Mouse (Mus musculus): ENCODE results near the gene Ddx52. TPM values are rescaled to one million over a fixed set of nuclear protein-coding genes. Genes with fewer than 3 reads are reported as not detected.

Gene Ddx52
- polyA plus RNA-seq, 1 experiment from 2014 or later: 50.8 TPM

DNA sequence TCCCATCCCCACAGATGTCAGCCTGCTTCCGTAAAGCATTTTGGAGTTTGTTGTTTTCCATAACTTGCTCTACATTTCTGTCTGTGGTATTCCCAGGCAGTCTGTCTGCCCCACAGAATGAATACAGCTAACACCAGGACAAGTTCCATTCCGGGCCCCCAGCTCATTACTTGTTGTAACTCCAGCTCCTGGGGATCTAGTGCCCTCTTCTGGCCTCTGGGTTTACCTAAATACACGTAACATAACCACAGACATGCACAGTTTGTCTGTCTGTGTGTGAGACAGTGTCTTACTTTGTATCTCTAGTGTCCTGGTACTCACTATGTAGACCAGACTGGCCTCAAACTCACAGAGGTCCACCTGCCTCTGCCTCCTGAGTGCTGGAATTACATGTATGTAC is 59.4 kb downstream of the Ddx52 start:
- no peaks in the 10 kb centered on the region for H3K9me3 ChIP-seq (ENCODE audit: control insufficient read depth, low read length)
- peaks cover 8% of the 10 kb centered on the region for H3K36me3 ChIP-seq (ENCODE audit: control insufficient read depth, insufficient read depth, low read length)
- ATAC-seq (ENCODE audit: low FRiP score): no peak
- H3K4me2 ChIP-seq: no peak overlapping the region
- 89% methylated on average over 3 of the region's 3 CpGs for WGBS
- H3K27me3 ChIP-seq (ENCODE audit: control insufficient read depth, insufficient read depth, low read length): no peaks in the 10 kb centered on the region
- no peak for DNase-seq (ENCODE audit: low spot score, missing footprints)
- no peak overlapping the region for H3K9ac ChIP-seq (ENCODE audit: low read length)
- no peak overlapping the region for H3K4me3 ChIP-seq (ENCODE audit: low read depth, low read length)
- no peaks in the 10 kb centered on the region for H3K4me1 ChIP-seq (ENCODE audit: control insufficient read depth, insufficient read depth, low read length)
- H3K27ac ChIP-seq (ENCODE audit: low read depth, low read length): no peak overlapping the region

DNA sequence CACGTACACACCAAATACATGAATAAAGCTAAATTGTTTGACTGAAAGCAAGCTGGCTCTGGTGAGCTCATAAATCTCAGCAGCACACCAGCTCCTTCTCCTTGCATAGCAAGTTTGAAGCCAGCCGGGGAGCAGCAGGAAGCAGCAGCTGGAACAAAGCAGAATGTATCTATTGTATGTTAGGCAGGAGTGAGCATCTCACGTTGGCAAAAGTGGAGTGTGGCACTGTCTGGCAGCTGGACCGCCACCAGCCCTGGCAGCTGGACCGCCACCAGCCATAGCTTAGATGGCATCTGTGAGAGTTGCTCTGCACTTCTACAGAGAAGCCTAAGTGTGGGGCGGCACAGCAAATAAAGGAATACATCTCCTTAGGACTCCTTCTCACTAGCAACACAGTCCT is 62.1 kb downstream of the Ddx52 start:
- H3K27me3 ChIP-seq (ENCODE audit: control insufficient read depth, insufficient read depth, low read length): no peaks in the 10 kb centered on the region
- H3K36me3 ChIP-seq (ENCODE audit: control insufficient read depth, insufficient read depth, low read length): peaks cover 10% of the 10 kb centered on the region
- DNase-seq (ENCODE audit: low spot score, missing footprints) (no peak), ATAC-seq (ENCODE audit: low FRiP score) (no peak)
- H3K9ac ChIP-seq (ENCODE audit: low read length): no peak overlapping the region
- no peaks in the 10 kb centered on the region for H3K9me3 ChIP-seq (ENCODE audit: control insufficient read depth, low read length)
- H3K4me2 ChIP-seq: no peak overlapping the region
- no peaks in the 10 kb centered on the region for H3K4me1 ChIP-seq (ENCODE audit: control insufficient read depth, insufficient read depth, low read length)
- WGBS: 94% methylated on average over 6 of the region's 6 CpGs
- H3K27ac ChIP-seq (ENCODE audit: low read depth, low read length): no peak overlapping the region
- no peak overlapping the region for H3K4me3 ChIP-seq (ENCODE audit: low read depth, low read length)

DNA sequence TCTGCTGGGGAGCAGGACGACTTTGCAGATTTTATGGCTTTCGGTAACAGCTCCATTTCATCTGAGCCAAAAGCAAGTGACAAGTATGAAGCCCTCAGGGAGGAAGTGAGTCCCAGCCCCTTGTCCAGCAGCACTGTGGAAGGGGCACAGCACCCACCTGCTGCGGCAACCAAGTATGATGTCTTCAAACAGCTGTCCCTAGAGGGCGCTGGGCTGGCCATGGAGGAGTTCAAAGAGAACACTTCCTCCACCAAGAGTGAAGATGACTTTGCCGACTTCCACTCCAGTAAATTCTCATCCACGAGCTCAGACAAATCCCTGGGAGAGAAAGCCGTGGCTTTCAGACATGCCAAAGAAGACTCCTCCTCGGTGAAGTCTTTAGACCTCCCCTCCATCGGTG is 67.1 kb downstream of the Ddx52 start:
- H3K4me3 ChIP-seq (ENCODE audit: low read depth, low read length): no peak overlapping the region
- peaks cover 7% of the 10 kb centered on the region for H3K36me3 ChIP-seq (ENCODE audit: control insufficient read depth, insufficient read depth, low read length)
- H3K27ac ChIP-seq (ENCODE audit: low read depth, low read length): no peak overlapping the region
- WGBS: 79% methylated on average over 9 of the region's 9 CpGs
- peaks cover 21% of the 10 kb centered on the region for H3K4me1 ChIP-seq (ENCODE audit: control insufficient read depth, insufficient read depth, low read length)
- no peak for DNase-seq (ENCODE audit: low spot score, missing footprints)
- no peak overlapping the region for H3K9ac ChIP-seq (ENCODE audit: low read length)
- no peaks in the 10 kb centered on the region for H3K9me3 ChIP-seq (ENCODE audit: control insufficient read depth, low read length)
- no peak for ATAC-seq (ENCODE audit: low FRiP score)
- H3K4me2 ChIP-seq: no peak overlapping the region
- no peaks in the 10 kb centered on the region for H3K27me3 ChIP-seq (ENCODE audit: control insufficient read depth, insufficient read depth, low read length)

DNA sequence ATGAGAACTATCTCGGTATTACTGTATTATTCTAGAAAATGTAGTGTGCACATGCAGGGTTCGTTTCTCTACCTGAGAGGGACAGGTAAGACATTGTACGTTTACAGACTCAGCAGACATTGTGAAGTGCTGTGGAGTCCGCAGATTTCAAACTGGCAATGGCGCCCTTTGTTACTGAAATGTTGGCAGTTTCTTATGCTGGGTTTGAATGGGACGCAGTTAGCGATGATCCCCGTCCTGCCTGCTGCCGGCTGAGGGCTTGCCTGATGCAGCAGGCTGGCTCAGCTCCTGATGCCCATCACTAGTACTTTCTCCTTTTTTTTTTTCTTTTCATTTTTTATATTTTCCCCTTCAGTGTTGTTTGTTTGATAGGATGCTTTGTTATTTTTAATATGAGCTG is 68.5 kb downstream of the Ddx52 start:
- H3K4me3 ChIP-seq (ENCODE audit: low read depth, low read length): no peak overlapping the region
- no peaks in the 10 kb centered on the region for H3K27me3 ChIP-seq (ENCODE audit: control insufficient read depth, insufficient read depth, low read length)
- DNase-seq (ENCODE audit: low spot score, missing footprints) (no peak), ATAC-seq (ENCODE audit: low FRiP score) (no peak)
- H3K27ac ChIP-seq (ENCODE audit: low read depth, low read length): no peak overlapping the region
- H3K9ac ChIP-seq (ENCODE audit: low read length): no peak overlapping the region
- WGBS: 55% methylated on average over 9 of the region's 9 CpGs
- H3K9me3 ChIP-seq (ENCODE audit: control insufficient read depth, low read length): no peaks in the 10 kb centered on the region
- H3K4me2 ChIP-seq: no peak overlapping the region
- peaks cover 7% of the 10 kb centered on the region; the same call in 1 of the 2 replicates for H3K36me3 ChIP-seq (ENCODE audit: control insufficient read depth, insufficient read depth, low read length)
- peaks cover 21% of the 10 kb centered on the region for H3K4me1 ChIP-seq (ENCODE audit: control insufficient read depth, insufficient read depth, low read length)

DNA sequence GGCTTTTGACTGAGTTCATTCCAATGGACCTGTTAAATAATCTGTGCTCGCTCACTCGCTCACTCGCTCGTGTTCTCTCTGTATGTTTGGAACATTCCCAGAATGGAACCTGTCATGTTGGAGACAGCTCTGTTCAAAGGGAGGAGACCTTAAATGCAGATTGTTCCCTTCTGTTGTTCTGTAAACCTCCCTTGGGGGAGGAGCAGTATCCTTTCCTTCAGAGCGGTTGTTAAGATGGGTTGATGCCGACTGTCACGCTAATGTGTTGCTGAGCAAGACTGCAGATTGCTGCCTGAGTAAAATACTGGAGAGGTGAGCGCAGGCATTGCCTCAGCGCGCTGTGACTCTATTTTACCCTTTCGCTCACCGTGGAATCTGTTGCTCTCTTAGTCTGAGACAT is 69.2 kb downstream of the Ddx52 start:
- Histone ChIP-seq H3K36me3 (ENCODE audit: control insufficient read depth, insufficient read depth, low read length) (peaks cover 7% of the 10 kb centered on the region; the same call in 1 of the 2 replicates), H3K27ac (ENCODE audit: low read depth, low read length) (no peak overlapping the region), H3K9ac (ENCODE audit: low read length) (peak overlapping the region; percentile 1; the same call in 1 of the 2 replicates), H3K4me2 (peak overlapping the region; percentile 2), H3K9me3 (ENCODE audit: control insufficient read depth, low read length) (no peaks in the 10 kb centered on the region), H3K4me1 (ENCODE audit: control insufficient read depth, insufficient read depth, low read length) (peaks cover 21% of the 10 kb centered on the region), H3K27me3 (ENCODE audit: control insufficient read depth, insufficient read depth, low read length) (no peaks in the 10 kb centered on the region), H3K4me3 (ENCODE audit: low read depth, low read length) (no peak overlapping the region)
- no peak for ATAC-seq (ENCODE audit: low FRiP score)
- peak; percentile 93 for DNase-seq (ENCODE audit: low spot score, missing footprints)
- WGBS: 7% methylated on average over 12 of the region's 12 CpGs

DNA sequence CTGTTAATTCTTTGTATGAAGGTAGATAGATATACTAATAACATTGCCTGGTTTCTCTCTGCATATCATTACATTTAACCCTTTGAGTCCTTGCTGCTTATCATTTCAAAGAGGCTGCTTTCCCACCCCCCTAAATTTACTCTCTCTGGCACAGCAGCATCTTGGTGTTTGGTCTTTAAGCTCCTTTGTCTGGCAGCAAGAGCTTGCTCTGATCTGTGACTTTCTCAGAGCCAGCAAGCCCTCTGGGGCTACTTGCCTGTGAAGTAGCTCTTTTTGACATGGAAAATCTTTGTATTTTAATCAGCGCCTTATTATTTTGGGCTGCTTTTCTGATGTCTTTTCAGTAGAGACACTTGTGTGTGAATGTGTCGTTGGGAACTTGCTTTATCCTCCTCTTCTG is 69.7 kb downstream of the Ddx52 start:
- Histone ChIP-seq H3K9me3 (ENCODE audit: control insufficient read depth, low read length) (no peaks in the 10 kb centered on the region), H3K4me1 (ENCODE audit: control insufficient read depth, insufficient read depth, low read length) (peaks cover 21% of the 10 kb centered on the region), H3K27ac (ENCODE audit: low read depth, low read length) (0 out of 2 replicates have a peak overlapping the region, but pooled peaks have one; percentile 8), H3K27me3 (ENCODE audit: control insufficient read depth, insufficient read depth, low read length) (no peaks in the 10 kb centered on the region), H3K4me3 (ENCODE audit: low read depth, low read length) (no peak overlapping the region), H3K4me2 (peak overlapping the region; percentile 2), H3K36me3 (ENCODE audit: control insufficient read depth, insufficient read depth, low read length) (peaks cover 7% of the 10 kb centered on the region; the same call in 1 of the 2 replicates), H3K9ac (ENCODE audit: low read length) (peak overlapping the region; percentile 1; the same call in 1 of the 2 replicates)
- WGBS: 13% methylated on average over 2 of the region's 2 CpGs
- DNase-seq (ENCODE audit: low spot score, missing footprints) (peak; percentile 87), ATAC-seq (ENCODE audit: low FRiP score) (no peak)

Other genes with a start within 250 kb of the Ddx52 start
- gene Wfdc17, start 238.1 kb upstream of the Ddx52 start, polyA plus RNA-seq (2014; fragmentation: Nextera tagmentation; extraction: Ambion mirVana): not detected in 2 replicates
- not detected in 2 replicates for gene Wfdc18, start 233.0 kb upstream of the Ddx52 start, polyA plus RNA-seq (2014; fragmentation: Nextera tagmentation; extraction: Ambion mirVana)
- not detected in 2 replicates for gene Wfdc21, start 195.1 kb upstream of the Ddx52 start, polyA plus RNA-seq (2014; fragmentation: Nextera tagmentation; extraction: Ambion mirVana)
- gene Heatr6, start 188.4 kb upstream of the Ddx52 start, polyA plus RNA-seq (2014; fragmentation: Nextera tagmentation; extraction: Ambion mirVana): 30.1 and 31.9 TPM in 2 replicates
- not detected in 2 replicates for gene Hnf1b, start 92.0 kb upstream of the Ddx52 start, polyA plus RNA-seq (2014; fragmentation: Nextera tagmentation; extraction: Ambion mirVana)
- gene Synrg, start 22.4 kb downstream of the Ddx52 start, polyA plus RNA-seq (2014; fragmentation: Nextera tagmentation; extraction: Ambion mirVana): 18.8 and 20.0 TPM in 2 replicates
- 7.2 and 8.8 TPM in 2 replicates for gene Dusp14, start 127.2 kb downstream of the Ddx52 start, polyA plus RNA-seq (2014; fragmentation: Nextera tagmentation; extraction: Ambion mirVana)
- 33.7 and 33.9 TPM in 2 replicates for gene Tada2a, start 187.5 kb downstream of the Ddx52 start, polyA plus RNA-seq (2014; fragmentation: Nextera tagmentation; extraction: Ambion mirVana)
- gene Acaca, start 187.6 kb downstream of the Ddx52 start, polyA plus RNA-seq (2014; fragmentation: Nextera tagmentation; extraction: Ambion mirVana): 29.9 and 32.6 TPM in 2 replicates
- not detected in 2 replicates for gene Gm11437, start 225.4 kb downstream of the Ddx52 start, polyA plus RNA-seq (2014; fragmentation: Nextera tagmentation; extraction: Ambion mirVana)

Measured in midbrain, embryonic 11.5 days (tissue).